Mouse (Mus musculus): ENCODE results near the gene Sema6d.

DNA sequence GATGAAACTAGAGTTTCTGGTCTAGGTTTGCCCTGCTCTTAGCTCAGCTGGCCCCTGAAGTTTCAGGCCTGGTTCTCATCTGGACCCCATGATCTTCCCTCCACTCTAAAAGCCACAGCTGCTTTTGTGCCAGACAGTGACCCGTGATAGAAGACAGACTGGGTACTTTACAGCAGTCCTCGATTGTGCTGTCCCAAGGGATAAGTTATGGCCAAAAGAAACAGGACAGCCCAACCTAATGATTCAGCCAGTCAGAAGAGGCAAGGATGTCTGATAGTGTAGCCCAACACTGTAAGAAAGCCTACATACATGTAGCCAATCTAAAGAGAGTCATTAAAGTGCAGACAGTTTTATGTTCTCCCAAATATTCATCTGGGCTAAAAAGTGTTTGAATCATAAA lies 371.2 kb downstream of the Sema6d start:
- TF ChIP-seq POLR2A (IDR thresholded peaks at IDR 0.05; ENCODE audit: low read depth, low read length) (no peak), CTCF (IDR thresholded peaks at IDR 0.05; ENCODE audit: borderline replicate concordance, insufficient read depth, low read length) (no peak)
